Mouse (Mus musculus): ENCODE measurements at regions not wholly inside any gene's neighbourhood (a gene's known extent, or its start where the extent isn't known, plus 50 kb on each side); places are given as distances from the start of the nearest gene placed in this dataset.

GRCm38 (mm10) chr13:118448977-118449705 lies 62.1 kb upstream of the Mrps30 start:
- TF ChIP-seq POLR2A (IDR thresholded peaks at IDR 0.05; ENCODE audit: borderline replicate concordance, insufficient read depth, low read length) = no peak
- no peak for TF ChIP-seq CTCF (IDR thresholded peaks at IDR 0.05; ENCODE audit: borderline replicate concordance, insufficient read depth, low read depth, low read length)

All from cerebellum, adult 2 months (tissue).